Mouse (Mus musculus) layer of hippocampus, postnatal 36 days (tissue): Measurements from ENCODE around the gene Sytl4. TPM values are rescaled to one million over a fixed set of nuclear protein-coding genes. Genes with fewer than 3 reads are reported as not detected.

Source experiments
- total RNA-seq, 2 experiments: library from RNA; stranded (reverse); gene quantifications; 2 replicates each; pipeline ENCODE4 v1.2.3; 2021

Sytl4 gene
- total RNA-seq, 2 experiments from 2014 or later: 1.3 to 1.7 TPM

Other genes starting within 250 kb of the Sytl4 start
- gene Tnmd, start 130.8 kb downstream of the Sytl4 start, total RNA-seq: not detected
- gene Tspan6, start 83.4 kb downstream of the Sytl4 start, total RNA-seq: 10 to 100 TPM; 16.7 to 19.5 TPM
- gene Srpx2, start 73.4 kb downstream of the Sytl4 start, total RNA-seq: under 1 TPM; 0.62 to 0.96 TPM
- gene Cstf2, start 77.4 kb upstream of the Sytl4 start, total RNA-seq: 100 to 1,000 TPM; 101 to 103 TPM
- under 1 TPM; 0.38 to 0.50 TPM for gene Xkrx, start 180.3 kb upstream of the Sytl4 start, total RNA-seq
- not detected for gene Arl13a, start 205.7 kb upstream of the Sytl4 start, total RNA-seq
- gene Nox1, start 240.1 kb upstream of the Sytl4 start, total RNA-seq: not detected